Mouse (Mus musculus) thymus, postnatal 14 days (tissue): ENCODE results near the gene Pus3.
"Not testable (repeated sequence)": the region's sequence is repeated elsewhere in the genome, so short reads cannot be mapped to it uniquely, and the experiment has no call there.

Experiments
- DNase-seq: peaks from one replicate; pipeline ENCODE4 v3.0.0; 2021

The Pus3 gene

GRCm38 (mm10) chr9:35546745-35547144 lies 11.7 kb upstream of the Pus3 start:
- DNase-seq: no peak

GRCm38 (mm10) chr9:35548455-35548854 lies 9.9 kb upstream of the Pus3 start:
- no peak for DNase-seq

- DNase-seq: no peak
Observed at GRCm38 (mm10) chr9:35556494-35557102, 1.8 kb upstream of the Pus3 start.

- peak; percentile 88 for DNase-seq
Observed at GRCm38 (mm10) chr9:35559009-35559890, 855 bp downstream of the Pus3 start.

- no peak for DNase-seq
Observed at GRCm38 (mm10) chr9:35561076-35561475, 2.7 kb downstream of the Pus3 start.

- no peak for DNase-seq
Observed at GRCm38 (mm10) chr9:35561583-35561982, 3.2 kb downstream of the Pus3 start.

GRCm38 (mm10) chr9:35564536-35565240 lies 6.3 kb downstream of the Pus3 start:
- DNase-seq: no peak

- no peak for DNase-seq
Observed at GRCm38 (mm10) chr9:35567995-35568394, 9.6 kb downstream of the Pus3 start.

GRCm38 (mm10) chr9:35569571-35570534 lies 11.5 kb downstream of the Pus3 start, which contains the start of the genes Pate2 and Hyls1:
Gene Pate2 (plus strand): TSS chr9:35570284.
Gene Hyls1 (minus strand): TSS chr9:35570398.
- peak; percentile 95 for DNase-seq

- DNase-seq: no peak
Observed at GRCm38 (mm10) chr9:35570663-35571062, 12.3 kb downstream of the Pus3 start.

- no peak for DNase-seq
Observed at GRCm38 (mm10) chr9:35574416-35574815, 16.0 kb downstream of the Pus3 start.

GRCm38 (mm10) chr9:35587674-35588073 lies 29.3 kb downstream of the Pus3 start:
- no peak for DNase-seq

- no peak for DNase-seq
Observed at GRCm38 (mm10) chr9:35592903-35593302, 34.5 kb downstream of the Pus3 start.

- no peak for DNase-seq
Observed at GRCm38 (mm10) chr9:35607647-35608405, 49.4 kb downstream of the Pus3 start.

- no peak for DNase-seq
Observed at GRCm38 (mm10) chr9:35611841-35612240, 53.4 kb downstream of the Pus3 start, which contains the start of gene Pate4. Gene Pate4 (minus strand): TSS chr9:35611941.

GRCm38 (mm10) chr9:35614005-35614404 lies 55.6 kb downstream of the Pus3 start:
- DNase-seq: no peak

GRCm38 (mm10) chr9:35616784-35617183 lies 58.4 kb downstream of the Pus3 start:
- DNase-seq: not testable (repeated sequence)
